Mouse (Mus musculus): Measurements from ENCODE around the gene Btbd10.

GRCm38 (mm10) chr7:113367440-113367839 lies 1.8 kb downstream of the Btbd10 start:
- TF ChIP-seq CTCF (IDR thresholded peaks at IDR 0.05; ENCODE audit: extremely low read depth, insufficient read length, insufficient replicate concordance, low read depth, low read length) (no peak), POLR2A (IDR thresholded peaks at IDR 0.05; ENCODE audit: low read depth, low read length) (no peak)
